Mouse (Mus musculus) testis, adult 2 months (tissue): Measurements from ENCODE around the gene 1700042G07Rik. TPM values are rescaled to one million over a fixed set of nuclear protein-coding genes. Genes with fewer than 3 reads are reported as not detected.

Experiments used
- H3K27ac ChIP-seq: fragments of 200-500 bp; 2 replicates; pipeline ENCODE4 v1.5.1; 2012; ENCODE audit warnings: low read depth, low read length; ENCODE audit not compliant: control insufficient read depth, insufficient read depth
- H3K27me3 ChIP-seq: fragments of 200-500 bp; 2 replicates; pipeline ENCODE4 v1.6.1; 2012; ENCODE audit warnings: mild to moderate bottlenecking, low read length, moderate library complexity; ENCODE audit not compliant: control insufficient read depth, insufficient read depth
- H3K36me3 ChIP-seq: fragments of 200-500 bp; 2 replicates; pipeline ENCODE4 v1.6.1; 2012; ENCODE audit warnings: mild to moderate bottlenecking, low read length; ENCODE audit not compliant: control insufficient read depth, insufficient read depth
- H3K4me1 ChIP-seq: fragments of 200-500 bp; 2 replicates; pipeline ENCODE4 v1.6.1; 2012; ENCODE audit warnings: low read length; ENCODE audit not compliant: control insufficient read depth, insufficient read depth
- H3K4me3 ChIP-seq: fragments of 200-500 bp; 2 replicates; pipeline ENCODE4 v1.5.1; 2012; ENCODE audit warnings: low read depth, mild to moderate bottlenecking, low read length, moderate library complexity, mixed read lengths; ENCODE audit not compliant: control insufficient read depth
- CTCF ChIP-seq: fragments of 200-500 bp; IDR thresholded peaks from 2 replicates; pipeline ENCODE4 v1.5.1; 2012; ENCODE audit warnings: low read depth, mild to moderate bottlenecking, inconsistent platforms, low read length, moderate library complexity; ENCODE audit not compliant: control insufficient read depth, insufficient read depth, insufficient replicate concordance
- POLR2A ChIP-seq: fragments of 200-500 bp; IDR thresholded peaks from 2 replicates; pipeline ENCODE4 v1.6.1; 2012; ENCODE audit warnings: low read depth, mild to moderate bottlenecking, inconsistent platforms, low read length, moderate library complexity; ENCODE audit not compliant: control insufficient read depth
- polyA plus RNA-seq: library from polyadenylated mRNA; depleted of rRNA; stranded (reverse); fragments of >200 nt; gene quantifications from 2 replicates; pipeline ENCODE4 v1.2.3, GENCODE M21; 2012

The 1700042G07Rik gene
- polyA plus RNA-seq, 1 experiment, result 696 TPM

GRCm38 (mm10) chr4:116164759-116165554, 8.2 kb upstream of the 1700042G07Rik start:
- H3K4me1 ChIP-seq, result no peaks in the 10 kb centered on the region
- TF ChIP-seq POLR2A (no peak), CTCF (no peak)
- no peaks in the 10 kb centered on the region for H3K27me3 ChIP-seq
- H3K27ac ChIP-seq, result no peak overlapping the region
- no peak overlapping the region for H3K4me3 ChIP-seq
- no peaks in the 10 kb centered on the region for H3K36me3 ChIP-seq

GRCm38 (mm10) chr4:116165708-116166407, 7.3 kb upstream of the 1700042G07Rik start:
- TF ChIP-seq POLR2A, result no peak
- no peak overlapping the region for H3K27ac ChIP-seq
- no peaks in the 10 kb centered on the region for H3K27me3 ChIP-seq
- no peak overlapping the region for H3K4me3 ChIP-seq
- H3K36me3 ChIP-seq, result no peaks in the 10 kb centered on the region
- no peaks in the 10 kb centered on the region for H3K4me1 ChIP-seq

- H3K27ac ChIP-seq, result no peak within 1 kb of the TSS
- TF ChIP-seq CTCF, result no peak
- no peak for TF ChIP-seq POLR2A
- H3K4me1 ChIP-seq, result no peaks in the 10 kb centered on the region
- no peaks in the 10 kb centered on the region for H3K36me3 ChIP-seq
- no peak within 1 kb of the TSS for H3K4me3 ChIP-seq
- no peaks in the 10 kb centered on the region for H3K27me3 ChIP-seq
These were observed 5.8 kb upstream of the 1700042G07Rik start, which contains the start of gene Tspan1 for GRCm38 (mm10) chr4:116167404-116167803. Tspan1 (minus strand) TSS chr4:116167601.

DNA sequence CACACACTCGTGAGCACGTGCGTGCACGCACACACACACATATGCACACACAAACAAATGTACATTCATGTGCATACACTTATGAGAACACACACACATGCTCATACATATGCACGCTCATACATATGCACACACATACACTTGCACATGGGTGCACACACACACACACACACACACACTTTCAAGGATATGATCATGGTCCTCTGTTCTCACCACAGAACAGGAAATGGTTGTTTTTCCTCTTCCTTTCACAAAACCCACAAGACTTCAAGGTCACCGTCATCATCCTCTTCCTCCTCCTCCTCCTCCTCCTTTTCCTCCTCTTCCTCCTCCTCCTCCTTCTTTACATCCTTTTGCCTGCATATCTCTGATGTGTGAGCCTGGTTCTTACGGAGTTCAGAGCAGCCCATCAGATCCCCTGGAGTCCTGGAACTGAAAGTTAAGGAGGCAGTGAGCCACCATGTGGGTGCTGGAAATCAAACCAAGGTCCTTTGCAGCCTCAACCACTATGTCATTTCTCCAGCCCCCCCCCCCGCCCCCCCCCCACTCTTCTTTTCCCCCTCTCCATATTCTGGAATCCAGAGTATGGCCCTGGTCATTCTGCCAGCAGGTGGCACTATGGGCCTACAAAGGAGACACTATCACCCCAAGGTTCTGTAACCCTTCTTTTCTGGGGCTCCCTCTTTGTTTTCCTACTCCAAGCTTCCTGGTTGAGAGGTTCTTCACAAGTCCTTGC, 4.4 kb upstream of the 1700042G07Rik start:
- no peak overlapping the region for H3K27ac ChIP-seq
- H3K4me1 ChIP-seq, result no peaks in the 10 kb centered on the region
- no peaks in the 10 kb centered on the region for H3K36me3 ChIP-seq
- H3K27me3 ChIP-seq, result no peaks in the 10 kb centered on the region
- no peak for TF ChIP-seq POLR2A
- no peak for TF ChIP-seq CTCF
- no peak overlapping the region for H3K4me3 ChIP-seq

DNA sequence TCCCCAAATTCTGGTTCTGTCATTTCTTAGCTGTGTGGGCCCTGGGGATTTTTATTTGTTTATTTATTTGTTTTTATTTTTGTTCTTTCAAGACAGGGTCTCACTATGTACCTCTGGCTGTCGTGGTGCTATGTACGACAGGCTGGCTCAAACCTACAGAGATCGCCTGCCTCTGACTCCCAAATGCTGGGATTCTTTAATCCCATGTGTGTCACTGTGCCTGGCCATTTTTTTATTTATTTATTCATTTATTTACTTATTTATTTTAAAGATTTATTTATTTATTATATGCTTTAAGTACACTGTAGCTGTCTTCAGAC, 3.9 kb upstream of the 1700042G07Rik start:
- Histone ChIP-seq H3K4me3 (no peak overlapping the region), H3K27me3 (no peaks in the 10 kb centered on the region)

DNA sequence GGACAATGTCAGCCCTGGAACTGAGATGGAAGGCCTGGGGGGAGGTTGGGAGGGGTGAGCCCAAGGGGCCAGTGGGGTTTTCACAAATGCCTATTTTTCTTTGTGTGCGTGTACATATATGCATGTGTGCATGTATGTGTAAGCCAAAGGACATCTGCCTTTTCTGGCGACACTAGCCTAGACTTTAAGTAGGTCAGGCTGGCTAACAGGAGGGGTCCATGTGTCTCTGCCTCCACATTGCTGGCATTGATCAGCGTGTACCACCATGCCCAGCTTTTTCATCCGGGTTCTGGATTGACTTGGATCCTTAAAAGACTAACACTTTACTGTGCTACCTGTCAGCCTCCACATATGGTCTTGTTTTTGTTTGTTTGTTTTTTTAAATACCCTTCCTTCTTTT, 580 bp downstream of the 1700042G07Rik start:
- peaks cover 11% of the 10 kb centered on the region for H3K4me1 ChIP-seq
- no peaks in the 10 kb centered on the region for H3K27me3 ChIP-seq
- H3K27ac ChIP-seq, result no peak overlapping the region
- H3K4me3 ChIP-seq, result peak overlapping the region; percentile 80
- no peaks in the 10 kb centered on the region for H3K36me3 ChIP-seq
- TF ChIP-seq POLR2A, result no peak
- no peak for TF ChIP-seq CTCF

More for the DNA sequence above, 3.9 kb upstream of the 1700042G07Rik start:
- Histone ChIP-seq H3K27ac (no peak overlapping the region), H3K4me1 (no peaks in the 10 kb centered on the region), H3K36me3 (no peaks in the 10 kb centered on the region)
- TF ChIP-seq CTCF, result no peak
- TF ChIP-seq POLR2A, result no peak

DNA sequence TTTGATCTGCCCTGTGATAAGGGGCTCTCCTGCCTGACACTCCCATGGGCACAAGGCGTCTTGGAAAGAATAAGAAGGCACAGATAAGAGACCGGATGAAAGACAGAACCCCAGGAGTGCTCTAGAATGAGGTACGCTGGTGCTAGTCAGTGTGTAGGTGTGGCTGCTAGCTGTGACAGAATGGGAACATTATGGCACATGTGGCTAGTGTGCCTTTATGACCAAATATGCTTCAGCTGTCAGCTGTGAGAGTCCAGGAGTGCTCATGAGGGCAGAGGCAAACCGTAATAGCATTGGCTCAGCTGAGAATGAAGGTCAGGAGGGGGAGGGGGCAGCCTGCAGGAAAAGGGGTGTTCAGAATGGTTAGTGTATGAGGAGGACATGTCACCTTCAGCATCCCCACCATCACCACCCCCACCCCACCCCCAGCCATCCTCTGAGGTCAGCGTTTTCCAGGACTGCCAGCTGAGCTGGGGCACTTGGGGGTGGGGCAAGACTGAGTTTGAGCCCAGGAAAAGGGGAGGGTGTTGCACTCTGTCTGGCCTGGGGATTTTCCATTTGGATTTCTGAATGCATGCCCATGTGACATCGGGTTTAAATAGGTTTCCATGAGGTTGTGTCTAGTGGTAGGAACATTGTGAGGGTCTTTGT, 1.4 kb downstream of the 1700042G07Rik start:
- no peak for TF ChIP-seq CTCF
- TF ChIP-seq POLR2A, result no peak
- Histone ChIP-seq H3K27ac (peak overlapping the region; percentile 54; the same call in 1 of the 2 replicates), H3K4me1 (peaks cover 11% of the 10 kb centered on the region), H3K27me3 (no peaks in the 10 kb centered on the region), H3K4me3 (peak overlapping the region; percentile 80), H3K36me3 (no peaks in the 10 kb centered on the region)
